Mouse (Mus musculus): ENCODE measurements around the gene Psmg1. TPM values are rescaled to one million over a fixed set of nuclear protein-coding genes. Genes with fewer than 3 reads are reported as not detected.

The Psmg1 gene
- polyA plus RNA-seq, 1 experiment from 2014 or later, result 72.1 TPM

Small RNAs within 50 kb of the gene (microRNA-seq; reads per million reads assigned to microRNA genes)
- gene Gm27833, result not detected

Other genes starting within 250 kb of the Psmg1 start
- 219 and 234 TPM in 2 replicates for gene Brwd1, start 91.6 kb upstream of the Psmg1 start, polyA plus RNA-seq (2016; fragmentation: Nextera tagmentation; extraction: Ambion mirVana)
- 680 and 694 TPM in 2 replicates for gene Hmgn1, start 136.8 kb upstream of the Psmg1 start, polyA plus RNA-seq (2016; fragmentation: Nextera tagmentation; extraction: Ambion mirVana)
- 120 and 123 TPM in 2 replicates for gene Wrb, start 154.4 kb upstream of the Psmg1 start, polyA plus RNA-seq (2016; fragmentation: Nextera tagmentation; extraction: Ambion mirVana)
- 1.6 and 1.7 TPM in 2 replicates for gene Lca5l, start 201.3 kb upstream of the Psmg1 start, polyA plus RNA-seq (2016; fragmentation: Nextera tagmentation; extraction: Ambion mirVana)
- 2.5 and 4.6 TPM in 2 replicates for gene Sh3bgr, start 209.5 kb upstream of the Psmg1 start, polyA plus RNA-seq (2016; fragmentation: Nextera tagmentation; extraction: Ambion mirVana)
- gene B3galt5, start 244.8 kb upstream of the Psmg1 start, polyA plus RNA-seq (2016; fragmentation: Nextera tagmentation; extraction: Ambion mirVana), result 1.0 TPM in 2 replicates